Mouse (Mus musculus): ENCODE measurements around the gene Ascl4. TPM values are rescaled to one million over a fixed set of nuclear protein-coding genes. Genes with fewer than 3 reads are reported as not detected.

The Ascl4 gene
- polyA plus RNA-seq, 1 experiment from 2014 or later, result 0.24 TPM

GRCm38 (mm10) chr10:85968731-85969130, 41.2 kb downstream of the Ascl4 start:
- POLR2A ChIA-PET, result no interaction called here
- ATAC-seq (no peak), DNase-seq (ENCODE audit: low read depth, low spot score) (no peak)
- no peaks in the 10 kb centered on the region for H3K27me3 ChIP-seq
- in situ Hi-C loops (cut with MboI; ENCODE audit: low pct_unique_long_range_greater_than_20kb), result loop anchor here (5.0 to 10.0 kb wide), 2 partner anchors 336 to 499 kb away; partner anchors contain the start of gene Timp3
- CTCF ChIA-PET, result interaction anchor here (1.0 to 3.2 kb wide), 7 partner anchors 10 to 513 kb away, joined by 3 to 30 read pairs (median 6); partner anchors contain the start of genes Fbxo7 and Rtcb
- TF ChIP-seq CTCF (IDR thresholded peaks at IDR 0.05), result no peak

GRCm38 (mm10) chr10:85969894-85970620, 42.6 kb downstream of the Ascl4 start:
- ATAC-seq (no peak), DNase-seq (ENCODE audit: low read depth, low spot score) (no peak)
- in situ Hi-C loops (cut with MboI; ENCODE audit: low pct_unique_long_range_greater_than_20kb), result loop anchor here (5.0 to 10.0 kb wide), 3 partner anchors 87 to 497 kb away; partner anchors contain the start of gene Timp3
- TF ChIP-seq CTCF (IDR thresholded peaks at IDR 0.05), result no peak
- ChIA-PET POLR2A (interaction anchor here (0.7 to 1.0 kb wide), 2 partner anchors 446 to 494 kb away, joined by 3 to 4 read pairs; no protein-coding TSS in a partner anchor), CTCF (interaction anchor here (3.0 to 3.2 kb wide), 2 partner anchors 12 to 51 kb away, joined by 10 to 15 read pairs; partner anchors contain the start of genes Fbxo7 and Rtcb)
- H3K27me3 ChIP-seq, result no peaks in the 10 kb centered on the region

- H3K27me3 ChIP-seq, result peaks cover 14% of the 10 kb centered on the region
- in situ Hi-C loops (cut with MboI; ENCODE audit: low pct_unique_long_range_greater_than_20kb), result loop anchor here (5.0 kb wide), 1 partner anchor 85 kb away; no protein-coding TSS in a partner anchor
- no peak for TF ChIP-seq CTCF (IDR thresholded peaks at IDR 0.05)
- POLR2A ChIA-PET, result interaction anchor here (1.2 kb wide), 1 partner anchor 24 kb away, joined by 3 read pairs; no protein-coding TSS in a partner anchor
- ATAC-seq (no peak), DNase-seq (ENCODE audit: low read depth, low spot score) (no peak)
- CTCF ChIA-PET, result interaction anchor here (1.7 kb wide), 1 partner anchor 11 kb away, joined by 5 read pairs; no protein-coding TSS in a partner anchor
These were observed 44.3 kb downstream of the Ascl4 start for GRCm38 (mm10) chr10:85971826-85972225.

- POLR2A ChIA-PET, result interaction anchor here (0.7 kb wide), 1 partner anchor 60 kb away, joined by 3 read pairs; no protein-coding TSS in a partner anchor
- H3K27me3 ChIP-seq, result peaks cover 25% of the 10 kb centered on the region
- no peak for TF ChIP-seq CTCF (IDR thresholded peaks at IDR 0.05)
- ATAC-seq (no peak), DNase-seq (ENCODE audit: low read depth, low spot score) (no peak)
- CTCF ChIA-PET, result interaction anchor here (1.1 kb wide), 1 partner anchor 48 kb away, joined by 4 read pairs; no protein-coding TSS in a partner anchor
- in situ Hi-C loops (cut with MboI; ENCODE audit: low pct_unique_long_range_greater_than_20kb), result loop anchor here (5.0 kb wide), 1 partner anchor 84 kb away; no protein-coding TSS in a partner anchor
These were observed 45.4 kb downstream of the Ascl4 start for GRCm38 (mm10) chr10:85972915-85973314.

GRCm38 (mm10) chr10:85989412-85990115, 62.1 kb downstream of the Ascl4 start:
- peaks cover 14% of the 10 kb centered on the region for H3K27me3 ChIP-seq
- ATAC-seq (no peak), DNase-seq (ENCODE audit: low read depth, low spot score) (no peak)
- POLR2A ChIA-PET, result interaction anchor here (0.5 to 0.9 kb wide), 2 partner anchors 19 to 73 kb away, joined by 3 read pairs; no protein-coding TSS in a partner anchor
- no peak for TF ChIP-seq CTCF (IDR thresholded peaks at IDR 0.05)
- in situ Hi-C loops (cut with MboI; ENCODE audit: low pct_unique_long_range_greater_than_20kb), result no loop called here
- CTCF ChIA-PET, result interaction anchor here (1.3 to 1.5 kb wide), 3 partner anchors 25 to 34 kb away, joined by 3 to 4 read pairs (median 4); no protein-coding TSS in a partner anchor

- ATAC-seq (no peak), DNase-seq (ENCODE audit: low read depth, low spot score) (no peak)
- H3K27me3 ChIP-seq, result peaks cover 2% of the 10 kb centered on the region
- ChIA-PET POLR2A (no interaction called here), CTCF (interaction anchor here (1.3 kb wide), 1 partner anchor 29 kb away, joined by 5 read pairs; the partner anchor contains the start of gene Fbxo7)
- in situ Hi-C loops (cut with MboI; ENCODE audit: low pct_unique_long_range_greater_than_20kb), result no loop called here
- TF ChIP-seq CTCF (IDR thresholded peaks at IDR 0.05), result no peak
These were observed 64.9 kb downstream of the Ascl4 start for GRCm38 (mm10) chr10:85992412-85992811.

- DNase-seq (ENCODE audit: low read depth, low spot score) (no peak), ATAC-seq (no peak)
- in situ Hi-C loops (cut with MboI; ENCODE audit: low pct_unique_long_range_greater_than_20kb), result no loop called here
- TF ChIP-seq CTCF (IDR thresholded peaks at IDR 0.05), result no peak
- ChIA-PET CTCF (interaction anchor here (1.0 to 1.3 kb wide), 2 partner anchors 11 to 28 kb away, joined by 3 to 5 read pairs; partner anchors contain the start of gene Fbxo7), POLR2A (interaction anchor here (0.6 kb wide), 1 partner anchor 469 kb away, joined by 3 read pairs; no protein-coding TSS in a partner anchor)
- H3K27me3 ChIP-seq, result no peaks in the 10 kb centered on the region
These were observed 66.4 kb downstream of the Ascl4 start for GRCm38 (mm10) chr10:85993836-85994235.

- ChIA-PET CTCF (no interaction called here), POLR2A (no interaction called here)
- ATAC-seq, result no peak
- H3K27me3 ChIP-seq, result no peaks in the 10 kb centered on the region
- in situ Hi-C loops (cut with MboI; ENCODE audit: low pct_unique_long_range_greater_than_20kb), result no loop called here
- no peak for TF ChIP-seq CTCF (IDR thresholded peaks at IDR 0.05)
- no peak for DNase-seq (ENCODE audit: low read depth, low spot score)
These were observed 67.1 kb downstream of the Ascl4 start for GRCm38 (mm10) chr10:85994543-85995104.

Other genes starting within 250 kb of the Ascl4 start
- gene Pwp1, start 98.2 kb upstream of the Ascl4 start, polyA plus RNA-seq (2021), result 31.7 TPM
- 23.4 TPM for gene Prdm4, start 10.5 kb upstream of the Ascl4 start, polyA plus RNA-seq (2021)
- 153 TPM for gene Rtcb, start 30.1 kb downstream of the Ascl4 start, polyA plus RNA-seq (2021)
- 0.03 TPM for gene Bpifc, start 84.2 kb downstream of the Ascl4 start, polyA plus RNA-seq (2021)
- 38.1 TPM for gene Fbxo7, start 94.3 kb downstream of the Ascl4 start, polyA plus RNA-seq (2021)